Mouse (Mus musculus) liver, adult 2 months (tissue): ENCODE data around the gene Ldlrad2. TPM values are rescaled to one million over a fixed set of nuclear protein-coding genes. Genes with fewer than 3 reads are reported as not detected.

Experiments
- DNase-seq: peaks from one replicate; pipeline ENCODE4 v3.0.0-alpha.2; 2011; ENCODE audit warnings: low read depth, low spot score; ENCODE audit errors: extremely low read depth
- H3K27ac ChIP-seq: fragments of 200-500 bp; replicated peaks from 2 replicates; pipeline ENCODE4 v1.5.1; 2012; ENCODE audit warnings: low read depth, mild to moderate bottlenecking, control low read depth, inconsistent platforms, low read length; ENCODE audit not compliant: insufficient read depth
- H3K27me3 ChIP-seq: fragments of 200-500 bp; 2 replicates; pipeline ENCODE4 v1.6.1; 2012; ENCODE audit warnings: mild to moderate bottlenecking, moderate library complexity, low read length, inconsistent platforms; ENCODE audit not compliant: control insufficient read depth, insufficient read depth
- H3K36me3 ChIP-seq: fragments of 200-500 bp; 2 replicates; pipeline ENCODE4 v1.6.1; 2012; ENCODE audit warnings: low read length, inconsistent platforms; ENCODE audit not compliant: control insufficient read depth, insufficient read depth
- H3K4me1 ChIP-seq: fragments of 200-500 bp; 2 replicates; pipeline ENCODE4 v1.6.1; 2011; ENCODE audit warnings: low read length; ENCODE audit not compliant: control insufficient read depth, insufficient read depth
- H3K4me3 ChIP-seq: fragments of 200-500 bp; 2 replicates; pipeline ENCODE4 v1.5.1; 2011; ENCODE audit warnings: low read depth, mild to moderate bottlenecking, control low read depth, low read length, moderate library complexity; ENCODE audit not compliant: insufficient read depth
- H3K79me2 ChIP-seq: fragments of 200-500 bp; 2 replicates; pipeline ENCODE4 v1.6.1; 2012; ENCODE audit warnings: inconsistent platforms, mild to moderate bottlenecking, low read length, moderate library complexity; ENCODE audit not compliant: control insufficient read depth, insufficient read depth
- H3K9ac ChIP-seq: fragments of 200-500 bp; 2 replicates; pipeline ENCODE4 v1.6.1; 2012; ENCODE audit warnings: low read depth, mild to moderate bottlenecking, control low read depth, inconsistent platforms, low read length
- CTCF ChIP-seq: fragments of 200-500 bp; IDR thresholded peaks from 2 replicates; pipeline ENCODE4 v1.5.1; 2011; ENCODE audit warnings: low read depth, low read length, control low read depth
- POLR2A ChIP-seq: fragments of 200-500 bp; IDR thresholded peaks from 2 replicates; pipeline ENCODE4 v1.6.1; 2011; ENCODE audit warnings: low read length, control low read depth; ENCODE audit not compliant: insufficient read depth; ENCODE audit errors: extremely low read depth
- WGBS: fragments of 180-500 bp; shearing (Covaris S2); methylation state at CpG from one replicate; pipeline ENCODE4 v1.1.7; 2018; 5-methylcytosine and 5-hydroxymethylcytosine counted together
- polyA plus RNA-seq: library from polyadenylated mRNA; depleted of rRNA; stranded (reverse); fragments of >200 nt; gene quantifications from 2 replicates; pipeline ENCODE4 v1.2.3, GENCODE M21; 2012
- total RNA-seq: library from RNA; depleted of rRNA; stranded (reverse); fragments of >200 nt; gene quantifications from 2 replicates; pipeline ENCODE4 v1.2.3, GENCODE M21; 2014

The Ldlrad2 gene
- total and polyA plus RNA-seq, 2 experiments, result not detected

DNA sequence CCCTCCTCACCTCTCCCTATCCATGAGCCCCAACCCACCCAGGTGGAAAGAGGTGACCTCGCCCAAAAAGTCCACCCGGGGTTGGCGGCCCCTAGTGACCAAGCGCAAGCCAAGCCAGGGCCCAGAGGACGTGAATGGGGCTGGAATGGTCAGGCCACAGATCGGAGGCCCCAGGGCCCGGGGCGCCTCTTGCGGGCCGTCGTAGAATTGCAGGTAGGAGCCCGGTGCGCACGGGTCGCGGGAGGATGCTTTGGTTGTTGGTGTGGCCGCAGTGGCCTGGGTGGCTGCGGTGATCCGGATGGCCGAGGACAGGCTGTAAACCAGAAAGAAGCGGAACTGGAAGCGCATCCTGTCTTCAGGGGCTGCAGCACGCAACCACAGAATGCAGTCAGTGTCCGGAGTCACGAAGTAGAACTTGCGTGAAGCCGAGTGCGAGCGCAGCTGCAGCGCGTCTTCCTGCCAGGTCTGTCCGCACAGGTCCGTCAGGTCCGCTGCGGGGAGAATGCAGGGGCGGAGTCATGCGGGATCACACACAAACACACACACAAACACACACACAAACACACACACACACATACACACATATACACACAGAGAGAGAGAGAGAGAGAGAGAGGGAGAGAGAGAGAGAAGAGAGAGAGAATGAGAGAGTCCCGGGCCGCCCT lies 3.9 kb upstream of the Ldlrad2 start:
- no peak for DNase-seq
- Histone ChIP-seq H3K27ac (no peak overlapping the region), H3K79me2 (no peaks in the 10 kb centered on the region), H3K4me1 (no peaks in the 10 kb centered on the region), H3K9ac (no peak overlapping the region), H3K4me3 (no peak overlapping the region; the same call in 1 of the 2 replicates), H3K27me3 (no peaks in the 10 kb centered on the region), H3K36me3 (no peaks in the 10 kb centered on the region)
- 13% methylated on average over 39 of the region's 39 CpGs for WGBS
- TF ChIP-seq CTCF (peak; percentile 70), POLR2A (no peak)

- H3K36me3 ChIP-seq, result no peaks in the 10 kb centered on the region
- 97% methylated on average over 12 of the region's 12 CpGs for WGBS
- H3K79me2 ChIP-seq, result no peaks in the 10 kb centered on the region
- no peak for TF ChIP-seq CTCF
- no peak for TF ChIP-seq POLR2A
- H3K4me3 ChIP-seq, result no peak overlapping the region
- no peaks in the 10 kb centered on the region for H3K27me3 ChIP-seq
- H3K4me1 ChIP-seq, result no peaks in the 10 kb centered on the region
- no peak overlapping the region for H3K27ac ChIP-seq
- no peak for DNase-seq
- H3K9ac ChIP-seq, result no peak overlapping the region
Measured at GRCm38 (mm10) chr4:137577486-137577885, 3.1 kb upstream of the Ldlrad2 start.

- WGBS, result 91% methylated on average over 9 of the region's 9 CpGs
- Histone ChIP-seq H3K36me3 (no peaks in the 10 kb centered on the region), H3K9ac (no peak overlapping the region), H3K79me2 (no peaks in the 10 kb centered on the region), H3K4me1 (no peaks in the 10 kb centered on the region), H3K27ac (no peak overlapping the region), H3K4me3 (no peak overlapping the region), H3K27me3 (no peaks in the 10 kb centered on the region)
- DNase-seq, result no peak
- TF ChIP-seq POLR2A (no peak), CTCF (no peak)
Measured at GRCm38 (mm10) chr4:137569873-137570272, 4.5 kb downstream of the Ldlrad2 start.

DNA sequence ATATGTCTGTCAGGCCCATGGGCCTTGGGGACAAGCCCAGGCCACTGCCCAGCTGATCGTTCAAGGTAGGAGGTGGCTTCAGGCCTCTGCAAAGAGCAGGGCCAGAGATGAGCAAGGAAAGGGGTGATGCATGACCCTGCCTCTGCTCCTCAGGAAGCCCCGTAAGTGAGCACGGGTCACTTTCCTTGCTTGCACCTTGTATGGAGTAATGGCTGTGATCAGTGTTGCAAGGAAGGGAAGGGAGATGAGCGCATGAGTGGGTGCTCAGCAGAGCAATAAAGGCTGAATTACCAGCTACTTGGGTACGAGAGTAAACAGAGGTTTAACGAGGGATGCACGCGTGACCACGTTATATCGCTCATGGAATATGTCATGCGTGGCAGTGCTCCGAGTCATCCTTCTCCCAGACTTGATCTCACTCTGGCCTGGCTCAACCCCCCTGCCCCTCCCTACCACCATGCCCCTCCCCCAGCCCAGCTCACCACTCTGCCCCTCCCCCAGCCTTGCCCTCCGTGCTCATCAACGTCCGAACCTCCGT lies 17.6 kb downstream of the Ldlrad2 start:
- Histone ChIP-seq H3K27ac (no peak overlapping the region), H3K4me3 (no peak overlapping the region), H3K4me1 (no peaks in the 10 kb centered on the region), H3K27me3 (no peaks in the 10 kb centered on the region), H3K9ac (no peak overlapping the region), H3K79me2 (no peaks in the 10 kb centered on the region), H3K36me3 (no peaks in the 10 kb centered on the region)
- TF ChIP-seq CTCF (no peak), POLR2A (no peak)
- WGBS, result 92% methylated on average over 16 of the region's 16 CpGs
- no peak for DNase-seq

GRCm38 (mm10) chr4:137553466-137553865 lies 20.9 kb downstream of the Ldlrad2 start:
- Histone ChIP-seq H3K9ac (no peak overlapping the region), H3K79me2 (no peaks in the 10 kb centered on the region), H3K4me3 (no peak overlapping the region), H3K27ac (no peak overlapping the region), H3K4me1 (no peaks in the 10 kb centered on the region), H3K27me3 (no peaks in the 10 kb centered on the region), H3K36me3 (no peaks in the 10 kb centered on the region)
- WGBS, result 96% methylated on average over 17 of the region's 17 CpGs
- TF ChIP-seq POLR2A, result no peak
- no peak for TF ChIP-seq CTCF
- no peak for DNase-seq

GRCm38 (mm10) chr4:137546003-137546525 lies 28.3 kb downstream of the Ldlrad2 start:
- Histone ChIP-seq H3K36me3 (no peaks in the 10 kb centered on the region; the same call in 1 of the 2 replicates), H3K4me3 (no peak overlapping the region), H3K27me3 (no peaks in the 10 kb centered on the region), H3K79me2 (no peaks in the 10 kb centered on the region), H3K27ac (no peak overlapping the region), H3K4me1 (no peaks in the 10 kb centered on the region), H3K9ac (no peak overlapping the region)
- DNase-seq, result peak; percentile 44
- TF ChIP-seq CTCF (peak; percentile 90), POLR2A (no peak)
- 87% methylated on average over 5 of the region's 5 CpGs for WGBS
